ENCODE assay signal across 18 mouse cellular contexts in genomic region chr17:86274350-86274744, GRCm38 (mm10).
"Had no signal": no experiment of that assay in that cellular context is flagged by ENCODE, and none has a peak within 500 bp of the region (broad histone marks: within the 10 kb centered on the region; RNA-seq: fewer than 3 reads in every experiment).

No protein-coding gene starts in this region.

- H3K9me3 ChIP-seq: lung, embryonic 15.5 days; midbrain, embryonic 10.5 days; midbrain, embryonic 12.5 days; neural tube, embryonic 13.5 days; neural tube, embryonic 15.5 days; stomach, embryonic 15.5 days had no signal

- H3K4me3 ChIP-seq: lung, embryonic 15.5 days; midbrain, embryonic 10.5 days; midbrain, embryonic 12.5 days; myocyte; neural tube, embryonic 13.5 days; neural tube, embryonic 15.5 days; stomach, embryonic 15.5 days had no signal

- H3K27me3 ChIP-seq: lung, embryonic 15.5 days; midbrain, embryonic 12.5 days; neural tube, embryonic 13.5 days; neural tube, embryonic 15.5 days; stomach, embryonic 15.5 days had no signal

- DNase-seq: liver, postnatal 0 days; lung, adult 2 months; lung, postnatal 14 days; lung, postnatal 36 days; midbrain, embryonic 14.5 days; right cerebral cortex, postnatal 14 days; thymus, adult 2 months; thymus, postnatal 14 days; thymus, postnatal 36 days had no signal

- H3K4me1 ChIP-seq: midbrain, embryonic 12.5 days had no signal

- H3K36me3 ChIP-seq: lung, embryonic 15.5 days; midbrain, embryonic 10.5 days; midbrain, embryonic 12.5 days; neural tube, embryonic 13.5 days; neural tube, embryonic 15.5 days; stomach, embryonic 15.5 days had no signal

- H3K27ac ChIP-seq: lung, embryonic 15.5 days; macrophage; midbrain, embryonic 10.5 days; midbrain, embryonic 12.5 days; neural tube, embryonic 13.5 days; neural tube, embryonic 15.5 days; stomach, embryonic 15.5 days; stomach, postnatal 0 days had no signal
